Mouse (Mus musculus): Measurements from ENCODE around the gene Dhx38.

The Dhx38 gene

GRCm38 (mm10) chr8:109544049-109544448 is 21.6 kb downstream of the Dhx38 start:
- DNase-seq (ENCODE audit: low spot score) = no peak

- DNase-seq (ENCODE audit: low spot score) = no peak
Observed at GRCm38 (mm10) chr8:109542748-109543519, 22.7 kb downstream of the Dhx38 start.

- DNase-seq (ENCODE audit: low spot score) = no peak
Observed at GRCm38 (mm10) chr8:109542165-109542564, 23.5 kb downstream of the Dhx38 start.

- DNase-seq (ENCODE audit: low spot score) = peak; percentile 74
Observed at GRCm38 (mm10) chr8:109536703-109537102, 29.0 kb downstream of the Dhx38 start.

GRCm38 (mm10) chr8:109535140-109535990 is 30.3 kb downstream of the Dhx38 start:
- DNase-seq (ENCODE audit: low spot score) = peak; percentile 36

GRCm38 (mm10) chr8:109524008-109524407 is 41.7 kb downstream of the Dhx38 start:
- DNase-seq (ENCODE audit: low spot score) = no peak

- DNase-seq (ENCODE audit: low spot score) = no peak
Observed at GRCm38 (mm10) chr8:109505560-109505959, 60.1 kb downstream of the Dhx38 start.

GRCm38 (mm10) chr8:109503566-109503965 is 62.1 kb downstream of the Dhx38 start:
- DNase-seq (ENCODE audit: low spot score) = no peak

- no peak for DNase-seq (ENCODE audit: low spot score)
Observed at GRCm38 (mm10) chr8:109499009-109499717, 66.5 kb downstream of the Dhx38 start.

Measured in ovary, postnatal 14 days (tissue).